Mouse (Mus musculus) limb, embryonic 12.5 days (tissue): ENCODE measurements at regions not wholly inside any gene's neighbourhood (a gene's known extent, or its start where the extent isn't known, plus 50 kb on each side); places are given as distances from the start of the nearest gene placed in this dataset.

Experiments used
- ATAC-seq: fragments of 200-750 bp; cut with Nextera tagmentation; 2 replicates; pipeline ENCODE4 v1.8.0; 2017; ENCODE audit warnings: low read depth, moderate TSS enrichment; ENCODE audit not compliant: insufficient number of reproducible peaks, insufficient read depth, low FRiP score, low TSS enrichment
- H3K27ac ChIP-seq: fragments of 300-500 bp; sonication (generic); 2 replicates; pipeline ENCODE4 v1.5.1; 2016; ENCODE audit warnings: mild to moderate bottlenecking, moderate library complexity
- H3K27me3 ChIP-seq: fragments of 300-500 bp; sonication (generic); 2 replicates; pipeline ENCODE4 v1.6.1; 2016; ENCODE audit warnings: mild to moderate bottlenecking, moderate library complexity
- H3K36me3 ChIP-seq: fragments of 300-500 bp; sonication (generic); 2 replicates; pipeline ENCODE4 v1.6.1; 2016; ENCODE audit warnings: mild to moderate bottlenecking, moderate library complexity
- H3K4me1 ChIP-seq: fragments of 300-500 bp; sonication (generic); replicated peaks from 2 replicates; pipeline ENCODE4 v1.6.1; 2016
- H3K4me2 ChIP-seq: fragments of 300-500 bp; sonication (generic); 2 replicates; pipeline ENCODE4 v1.6.1; 2016; ENCODE audit warnings: mild to moderate bottlenecking, moderate library complexity
- H3K4me3 ChIP-seq: fragments of 300-500 bp; sonication (generic); replicated peaks from 2 replicates; pipeline ENCODE4 v1.5.1; 2016; ENCODE audit warnings: mild to moderate bottlenecking
- H3K9ac ChIP-seq: fragments of 300-500 bp; sonication (generic); replicated peaks from 2 replicates; pipeline ENCODE4 v1.6.1; 2016; ENCODE audit warnings: mild to moderate bottlenecking, moderate library complexity
- H3K9me3 ChIP-seq: fragments of 300-500 bp; sonication (generic); 2 replicates; pipeline ENCODE4 v1.6.1; 2016; ENCODE audit warnings: mild to moderate bottlenecking, moderate library complexity
- WGBS: fragments of 180-500 bp; shearing (Covaris S2); methylation state at CpG from one replicate; pipeline ENCODE4 v1.1.7; 2016; 5-methylcytosine and 5-hydroxymethylcytosine counted together

DNA sequence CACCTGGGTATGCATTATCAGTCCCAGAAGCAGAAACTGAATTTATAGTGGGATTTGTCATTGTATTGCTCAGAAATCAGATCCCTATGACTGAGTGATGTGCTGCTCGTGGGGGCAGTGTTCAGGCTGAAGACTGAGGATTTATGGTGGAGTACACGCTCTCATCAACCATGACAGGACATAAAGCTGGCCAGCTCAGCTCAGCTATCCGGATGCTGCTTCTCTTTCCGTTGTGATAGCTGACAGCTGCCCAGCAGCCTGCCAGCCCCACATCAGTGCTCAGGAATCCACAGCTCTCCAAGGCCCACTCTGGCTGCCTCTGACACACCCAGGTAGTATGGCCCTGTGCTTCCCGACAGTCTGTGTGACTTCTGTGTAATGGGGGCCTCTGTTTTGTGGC is 130.4 kb upstream of the Gadl1 start:
- no peak overlapping the region for H3K9ac ChIP-seq
- ATAC-seq, result no peak
- H3K9me3 ChIP-seq, result no peaks in the 10 kb centered on the region
- no peak overlapping the region for H3K4me2 ChIP-seq
- H3K4me1 ChIP-seq, result no peaks in the 10 kb centered on the region
- H3K36me3 ChIP-seq, result no peaks in the 10 kb centered on the region
- H3K27me3 ChIP-seq, result no peaks in the 10 kb centered on the region
- no peak overlapping the region for H3K4me3 ChIP-seq
- no peak overlapping the region for H3K27ac ChIP-seq
- WGBS, result 46% methylated on average over 5 of the region's 5 CpGs

DNA sequence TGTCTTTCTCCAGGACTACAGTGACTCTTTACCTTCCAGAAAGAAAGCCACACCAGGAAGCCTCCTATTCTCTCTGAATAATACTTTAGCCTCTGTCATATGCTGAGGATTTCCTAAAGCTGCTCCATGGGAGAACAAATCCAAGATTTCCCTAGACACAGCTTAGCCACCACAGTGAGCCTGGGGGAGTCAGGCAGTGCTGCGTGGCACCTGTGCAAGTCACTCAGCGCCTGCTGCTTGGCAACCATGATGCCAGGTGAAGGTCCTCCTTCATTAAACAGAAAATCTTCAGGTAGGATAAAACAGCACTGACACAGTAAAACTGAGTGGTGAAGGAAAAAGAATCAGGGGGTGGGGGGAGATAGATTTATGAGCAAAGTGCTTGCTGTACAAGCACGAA is 109.9 kb upstream of the Gadl1 start:
- no peak overlapping the region for H3K9ac ChIP-seq
- no peak overlapping the region for H3K27ac ChIP-seq
- no peak for ATAC-seq
- no peaks in the 10 kb centered on the region for H3K27me3 ChIP-seq
- no peaks in the 10 kb centered on the region for H3K9me3 ChIP-seq
- no peak overlapping the region for H3K4me3 ChIP-seq
- H3K4me2 ChIP-seq, result no peak overlapping the region
- no peaks in the 10 kb centered on the region for H3K36me3 ChIP-seq
- 0 out of 2 replicates have a peak, but pooled peaks cover 3% of the 10 kb centered on the region for H3K4me1 ChIP-seq
- 81% methylated on average over 3 of the region's 3 CpGs for WGBS

DNA sequence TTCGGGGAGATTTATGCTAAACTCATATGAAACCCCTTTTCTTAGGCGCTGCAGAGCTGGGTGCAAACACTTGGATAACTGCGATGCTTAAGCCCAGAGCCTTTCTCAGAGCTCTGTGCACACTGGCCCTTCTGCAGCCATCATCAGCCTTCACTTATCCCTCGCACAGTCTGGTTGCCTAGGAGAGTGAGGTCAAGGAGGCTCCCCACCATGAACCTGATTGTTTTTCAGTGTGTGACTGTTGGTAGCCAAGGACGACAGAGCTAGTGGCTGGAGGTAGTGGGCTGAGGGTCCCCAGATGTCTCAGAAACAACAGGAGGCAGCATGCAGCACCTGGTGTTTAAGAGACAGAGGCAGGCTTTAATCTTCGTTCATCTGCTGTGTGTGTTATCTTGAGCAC is 108.6 kb upstream of the Gadl1 start:
- Histone ChIP-seq H3K4me3 (no peak overlapping the region), H3K9me3 (no peaks in the 10 kb centered on the region), H3K9ac (no peak overlapping the region), H3K27ac (no peak overlapping the region), H3K4me2 (no peak overlapping the region), H3K4me1 (0 out of 2 replicates have a peak, but pooled peaks cover 3% of the 10 kb centered on the region), H3K36me3 (no peaks in the 10 kb centered on the region), H3K27me3 (no peaks in the 10 kb centered on the region)
- ATAC-seq, result no peak
- WGBS, result 55% methylated on average over 6 of the region's 6 CpGs

DNA sequence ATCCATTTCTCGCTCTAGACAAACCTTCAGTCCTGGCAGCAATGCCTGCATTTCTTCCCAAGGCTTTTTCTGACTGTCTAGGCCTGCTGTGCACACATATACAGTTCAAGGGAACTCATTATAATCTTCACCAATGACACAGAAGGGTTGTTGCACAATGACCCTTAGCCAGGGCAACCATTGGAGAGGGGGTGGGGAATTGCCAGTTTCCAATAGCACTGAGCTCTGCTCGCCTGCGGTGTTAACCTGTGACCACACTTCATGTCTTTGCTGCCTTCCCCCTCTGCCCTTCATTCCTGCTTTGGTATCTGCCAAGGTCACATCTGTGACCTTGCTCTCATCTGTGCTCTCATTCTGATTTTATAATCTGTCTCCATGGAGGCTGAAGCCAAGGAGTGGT is 106.2 kb upstream of the Gadl1 start:
- 77% methylated on average over 3 of the region's 3 CpGs for WGBS
- Histone ChIP-seq H3K27ac (no peak overlapping the region), H3K4me3 (no peak overlapping the region), H3K4me1 (peaks cover 5% of the 10 kb centered on the region; the same call in 1 of the 2 replicates), H3K4me2 (no peak overlapping the region), H3K9me3 (no peaks in the 10 kb centered on the region), H3K27me3 (no peaks in the 10 kb centered on the region), H3K9ac (no peak overlapping the region), H3K36me3 (no peaks in the 10 kb centered on the region)
- no peak for ATAC-seq

DNA sequence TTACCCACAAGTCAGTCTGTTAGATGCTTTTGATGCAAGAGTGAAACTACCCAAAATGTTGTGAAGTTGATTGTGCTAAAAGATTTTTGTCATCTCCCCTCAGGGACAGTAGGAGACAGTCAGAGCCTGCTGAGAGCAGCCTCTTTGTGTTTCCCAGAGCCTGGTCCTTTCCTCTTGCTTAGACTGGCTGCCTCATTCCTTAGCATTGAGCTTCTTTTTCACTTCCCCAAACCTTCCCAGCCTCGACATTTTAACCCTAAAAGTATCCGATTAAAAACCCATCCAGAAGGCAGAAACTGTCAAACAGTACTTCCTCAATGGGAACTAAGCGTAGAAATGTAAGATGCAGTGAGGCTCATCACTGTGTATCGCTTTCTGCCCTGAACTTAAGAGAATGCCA is 104.0 kb upstream of the Gadl1 start:
- WGBS, result 50% methylated on average over 4 of the region's 4 CpGs
- Histone ChIP-seq H3K4me2 (no peak overlapping the region), H3K4me3 (no peak overlapping the region), H3K27ac (no peak overlapping the region), H3K36me3 (no peaks in the 10 kb centered on the region), H3K9me3 (no peaks in the 10 kb centered on the region), H3K4me1 (peaks cover 5% of the 10 kb centered on the region; the same call in 1 of the 2 replicates), H3K9ac (no peak overlapping the region), H3K27me3 (no peaks in the 10 kb centered on the region)
- no peak for ATAC-seq

DNA sequence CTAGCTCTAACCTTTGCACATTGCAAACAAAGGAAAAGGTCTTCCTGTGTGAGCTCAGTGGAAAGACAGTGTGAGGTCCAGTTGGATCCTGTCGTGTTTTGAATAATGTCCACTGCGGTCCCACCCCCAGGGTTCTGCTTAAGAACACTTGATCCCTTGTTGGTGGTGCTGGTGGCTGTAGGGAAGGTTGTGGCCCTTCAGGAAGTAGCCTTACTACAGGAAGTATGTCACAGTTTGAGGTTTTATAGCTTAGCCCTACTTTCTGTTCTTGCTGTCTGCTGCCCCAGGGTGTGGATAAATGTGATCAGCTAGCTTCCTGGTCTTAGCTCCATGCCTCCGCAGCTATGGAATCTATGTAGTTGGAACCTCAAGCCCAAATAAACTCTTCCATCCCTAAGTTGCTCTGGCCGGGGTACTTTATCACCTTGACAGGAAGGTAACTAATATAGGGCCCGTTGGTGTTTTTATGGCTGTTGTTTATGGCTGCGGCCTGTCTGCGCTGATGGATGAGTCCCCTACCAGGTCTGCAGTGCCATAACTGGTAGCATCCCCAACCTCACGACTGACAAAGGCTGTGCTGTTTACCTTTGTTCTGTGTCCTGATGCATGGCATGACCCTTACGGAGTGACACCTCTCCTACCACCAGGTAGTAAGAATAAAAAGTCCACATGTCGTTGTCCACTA is 103.1 kb upstream of the Gadl1 start:
- WGBS, result 20% methylated on average over 10 of the region's 10 CpGs
- H3K4me1 ChIP-seq, result peaks cover 3% of the 10 kb centered on the region; the same call in 1 of the 2 replicates
- no peak for ATAC-seq
- H3K4me3 ChIP-seq, result no peak overlapping the region
- H3K9ac ChIP-seq, result no peak overlapping the region
- no peaks in the 10 kb centered on the region for H3K36me3 ChIP-seq
- H3K27ac ChIP-seq, result no peak overlapping the region
- no peaks in the 10 kb centered on the region for H3K9me3 ChIP-seq
- H3K4me2 ChIP-seq, result no peak overlapping the region
- H3K27me3 ChIP-seq, result no peaks in the 10 kb centered on the region

DNA sequence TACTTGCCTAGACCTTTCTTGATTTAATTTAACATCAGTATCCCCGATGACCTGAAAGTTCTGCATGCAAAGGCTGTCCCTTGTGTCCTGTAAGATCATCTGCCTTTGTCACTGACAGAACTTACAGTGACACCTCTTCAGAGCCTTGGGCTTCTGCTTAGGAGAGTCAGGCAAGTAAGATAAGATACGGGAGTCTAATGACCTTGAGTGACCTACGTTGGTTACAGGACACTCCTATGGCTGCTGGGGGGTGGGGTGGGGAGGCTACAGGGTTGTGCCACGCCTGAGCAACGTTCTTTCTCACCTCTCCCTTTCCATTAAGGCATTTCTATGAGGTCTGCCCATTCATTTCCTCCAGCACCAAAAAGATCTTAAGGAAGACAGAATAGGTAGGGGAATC is 69.1 kb upstream of the Gadl1 start:
- no peaks in the 10 kb centered on the region for H3K36me3 ChIP-seq
- 59% methylated on average over 5 of the region's 5 CpGs for WGBS
- H3K4me1 ChIP-seq, result no peaks in the 10 kb centered on the region
- H3K9me3 ChIP-seq, result no peaks in the 10 kb centered on the region
- ATAC-seq, result no peak
- H3K27ac ChIP-seq, result no peak overlapping the region
- H3K27me3 ChIP-seq, result no peaks in the 10 kb centered on the region
- H3K4me2 ChIP-seq, result no peak overlapping the region
- H3K9ac ChIP-seq, result no peak overlapping the region
- H3K4me3 ChIP-seq, result no peak overlapping the region

DNA sequence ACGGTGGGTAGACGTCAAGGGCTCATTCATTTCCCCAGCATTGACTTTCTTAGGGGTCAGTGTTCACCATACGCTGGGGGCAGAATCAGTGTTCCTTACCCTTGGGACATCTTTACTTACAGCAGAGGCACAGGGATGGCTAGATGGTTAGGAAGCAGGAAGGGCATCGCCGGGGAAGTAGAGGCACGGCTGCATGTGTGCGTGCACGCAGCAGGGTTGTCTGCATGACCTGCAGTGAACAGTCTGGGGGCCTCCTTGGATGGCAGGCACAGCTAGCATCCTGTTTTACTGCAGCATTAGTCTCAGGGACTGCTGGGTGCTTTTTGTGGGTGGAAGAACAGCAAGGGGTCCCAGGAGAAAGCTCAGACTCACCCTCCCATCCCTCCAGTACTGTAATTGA is 68.5 kb upstream of the Gadl1 start:
- H3K36me3 ChIP-seq, result no peaks in the 10 kb centered on the region
- H3K9me3 ChIP-seq, result no peaks in the 10 kb centered on the region
- no peak overlapping the region for H3K27ac ChIP-seq
- no peak overlapping the region for H3K4me2 ChIP-seq
- no peak overlapping the region for H3K9ac ChIP-seq
- no peaks in the 10 kb centered on the region for H3K27me3 ChIP-seq
- WGBS, result 84% methylated on average over 8 of the region's 8 CpGs
- no peak overlapping the region for H3K4me3 ChIP-seq
- ATAC-seq, result no peak
- H3K4me1 ChIP-seq, result no peaks in the 10 kb centered on the region

DNA sequence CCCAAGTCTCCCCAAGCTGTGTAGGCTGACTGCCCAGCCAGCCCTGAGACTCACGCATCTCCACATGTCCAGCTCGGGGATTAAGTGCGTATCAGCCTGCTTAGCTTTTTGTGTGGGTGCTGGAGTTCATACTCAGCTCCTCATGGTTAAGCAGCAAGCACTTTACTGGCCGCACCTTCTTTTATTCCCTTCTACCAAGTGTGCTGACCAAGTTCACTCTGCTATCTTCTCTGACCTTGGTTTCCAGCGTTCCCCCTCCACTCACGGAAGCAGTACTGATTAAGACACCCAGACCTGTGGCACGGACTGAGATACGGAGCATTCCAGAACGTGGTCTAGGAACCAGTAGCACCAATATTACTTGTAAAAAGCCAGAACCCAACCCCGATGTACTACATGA is 67.6 kb upstream of the Gadl1 start:
- WGBS, result 86% methylated on average over 10 of the region's 10 CpGs
- no peak for ATAC-seq
- H3K4me3 ChIP-seq, result no peak overlapping the region

DNA sequence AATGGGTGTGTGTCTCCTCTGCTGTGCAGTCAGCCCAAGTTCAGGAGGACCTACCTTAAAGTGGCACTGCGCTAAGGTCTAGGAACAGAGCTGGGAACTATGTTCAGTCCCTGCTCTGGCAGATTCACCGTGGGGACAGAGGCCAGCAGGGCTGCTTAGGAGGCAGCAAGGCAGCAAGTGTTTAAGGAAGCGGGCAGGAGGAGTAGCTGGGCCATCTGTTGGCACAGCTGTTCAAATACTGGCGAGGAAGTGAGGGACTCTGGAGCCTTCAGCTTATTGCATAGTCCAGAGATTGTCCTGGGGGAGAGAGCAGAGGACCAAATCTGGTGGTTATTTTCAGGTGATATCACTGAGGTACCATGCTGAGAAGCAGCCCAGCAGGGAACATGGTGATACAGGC is 64.9 kb upstream of the Gadl1 start:
- Histone ChIP-seq H3K9ac (no peak overlapping the region), H3K36me3 (no peaks in the 10 kb centered on the region), H3K27me3 (no peaks in the 10 kb centered on the region), H3K4me3 (no peak overlapping the region), H3K27ac (no peak overlapping the region), H3K9me3 (no peaks in the 10 kb centered on the region), H3K4me1 (no peaks in the 10 kb centered on the region), H3K4me2 (no peak overlapping the region)
- no peak for ATAC-seq
- WGBS, result 63% methylated on average over 4 of the region's 4 CpGs

More for the DNA sequence above, 67.6 kb upstream of the Gadl1 start:
- H3K4me1 ChIP-seq, result no peaks in the 10 kb centered on the region
- H3K27me3 ChIP-seq, result no peaks in the 10 kb centered on the region
- H3K9ac ChIP-seq, result no peak overlapping the region
- H3K4me2 ChIP-seq, result no peak overlapping the region
- H3K9me3 ChIP-seq, result no peaks in the 10 kb centered on the region
- no peak overlapping the region for H3K27ac ChIP-seq
- no peaks in the 10 kb centered on the region for H3K36me3 ChIP-seq

DNA sequence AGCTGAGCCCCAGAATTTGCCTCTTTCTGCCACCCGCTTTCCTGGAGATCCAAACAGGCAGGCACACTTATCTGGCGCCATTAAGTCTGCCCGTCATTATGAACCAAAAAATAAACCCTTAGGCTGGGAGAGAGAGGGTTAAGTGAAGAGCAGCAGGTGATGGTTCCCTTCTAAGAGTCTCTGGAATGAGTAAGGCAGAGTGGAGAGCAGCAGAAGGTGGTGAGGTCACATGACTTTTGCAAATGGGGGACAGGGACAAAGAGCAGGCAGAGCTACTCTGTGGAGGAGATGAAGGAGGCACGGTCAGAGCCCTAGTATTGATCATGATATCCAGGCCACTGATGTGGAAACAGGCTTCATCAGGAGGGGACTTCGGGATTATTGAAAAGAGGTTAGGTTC is 64.2 kb upstream of the Gadl1 start:
- no peak overlapping the region for H3K9ac ChIP-seq
- H3K36me3 ChIP-seq, result no peaks in the 10 kb centered on the region
- no peak overlapping the region for H3K4me2 ChIP-seq
- no peaks in the 10 kb centered on the region for H3K4me1 ChIP-seq
- no peak overlapping the region for H3K4me3 ChIP-seq
- H3K9me3 ChIP-seq, result no peaks in the 10 kb centered on the region
- WGBS, result 78% methylated on average over 5 of the region's 5 CpGs
- H3K27me3 ChIP-seq, result no peaks in the 10 kb centered on the region
- no peak for ATAC-seq
- no peak overlapping the region for H3K27ac ChIP-seq
